Mouse (Mus musculus): ENCODE measurements around the gene Mettl22. TPM values are rescaled to one million over a fixed set of nuclear protein-coding genes. Genes with fewer than 3 reads are reported as not detected.

Mettl22 gene
- total RNA-seq (2021), result 10 to 100 TPM; 10.4 to 15.8 TPM
- long read RNA-seq, experiment 1, transcript Mettl22-201 (11 exons, 1,825 nt), result major isoform, 23 of 29 reads
- long read RNA-seq, experiment 1, partial matches to known transcripts, result 1 of 29 reads
- long read RNA-seq, experiment 1, other reads (novel, unspliced or antisense), result 4 of 29 reads
- long read RNA-seq, experiment 2, transcript Mettl22-201 (11 exons, 1,825 nt), result major isoform, 12 of 14 reads
- long read RNA-seq, experiment 2, partial matches to known transcripts, result 0 of 14 reads
- long read RNA-seq, experiment 2, other reads (novel, unspliced or antisense), result 2 of 14 reads

- DNase-seq, result peak; percentile 91 to 94
Measured at GRCm38 (mm10) chr16:8470603-8471481, at the start of gene Mettl22. Mettl22 (plus strand) TSS chr16:8470788.

DNA sequence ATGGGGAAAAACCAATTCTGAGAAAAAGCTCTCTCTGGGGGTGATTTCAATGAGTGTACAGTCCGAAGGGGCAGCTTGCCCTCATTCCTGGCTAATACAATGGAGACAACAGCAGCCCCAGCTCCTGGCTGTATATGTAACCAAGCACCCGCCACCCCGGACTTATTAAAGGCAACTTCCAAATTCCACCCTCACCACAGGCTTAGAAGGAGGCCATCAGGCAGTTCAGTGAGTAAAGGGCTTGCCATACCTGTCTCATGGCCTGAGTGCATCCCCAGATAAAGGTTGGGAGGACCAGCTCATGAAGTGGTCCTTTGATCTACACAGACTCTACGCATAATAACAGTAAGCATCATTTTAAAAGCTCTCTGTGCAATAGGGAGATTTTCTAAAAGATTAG is 49.7 kb upstream of the Mettl22 start:
- DNase-seq, result no peak

- DNase-seq, result no peak
Measured at GRCm38 (mm10) chr16:8423626-8424114, 46.9 kb upstream of the Mettl22 start.

DNA sequence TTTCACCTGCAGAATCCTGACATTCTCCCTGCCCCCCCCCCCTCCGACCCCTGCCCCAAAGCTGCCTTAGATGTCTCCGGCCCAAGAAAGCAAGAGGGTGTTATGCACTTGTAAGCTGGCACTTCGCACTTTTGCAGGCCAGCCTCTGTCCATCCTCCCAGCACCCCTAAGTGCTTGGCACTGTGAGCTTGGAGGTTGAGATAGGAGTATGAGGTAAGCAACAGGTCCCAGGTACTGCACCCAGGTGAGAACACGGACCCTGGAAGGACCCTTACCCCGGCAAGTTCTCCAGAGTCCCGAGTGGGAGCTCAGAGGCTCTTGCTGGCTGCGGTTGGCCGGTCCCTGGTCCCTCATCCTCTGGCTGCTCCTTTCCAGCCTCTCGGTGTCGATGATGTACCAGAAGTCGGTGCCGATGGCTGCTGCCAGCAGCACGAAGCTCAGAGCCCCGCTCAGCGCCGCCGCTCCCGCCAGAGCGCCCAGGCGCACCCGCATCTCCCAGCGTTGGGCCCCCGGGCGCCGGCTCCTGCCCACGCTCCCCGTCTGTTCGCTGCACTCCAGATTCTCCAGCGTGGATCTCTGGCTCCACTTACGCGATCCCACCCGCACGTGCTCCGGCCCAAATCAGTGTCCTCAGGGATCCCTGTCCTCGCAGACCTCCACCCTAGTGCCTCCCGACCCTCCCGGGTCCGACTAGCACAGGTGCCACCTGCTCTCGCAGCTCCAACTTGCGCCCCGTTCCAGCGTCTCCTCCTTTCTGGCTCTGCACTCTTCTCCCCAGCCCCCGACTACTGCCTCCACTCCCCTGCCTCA is 46.2 kb upstream of the Mettl22 start:
- DNase-seq, result peak in 1 of 2 experiments; percentile 9

DNA sequence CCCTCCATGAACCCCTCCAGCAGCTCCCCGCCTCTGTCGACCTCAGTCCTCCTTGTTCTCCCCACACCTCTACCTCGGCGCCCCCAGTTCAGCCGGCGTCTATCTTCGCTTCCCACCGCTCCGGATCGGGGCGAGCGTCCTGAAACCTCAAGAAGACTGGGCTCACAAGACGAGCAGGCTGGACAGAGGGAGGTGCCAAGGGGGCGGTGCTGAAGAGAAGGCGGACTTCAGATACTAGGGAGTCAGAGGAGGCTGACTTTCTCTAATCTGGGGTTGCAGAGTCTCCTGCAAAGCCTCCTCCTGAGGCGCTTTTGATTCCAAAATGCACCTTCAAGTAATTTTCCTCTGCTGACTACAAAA is 45.6 kb upstream of the Mettl22 start, which contains the start of gene Tmem114:
Gene Tmem114 (minus strand): TSS at position 166 of the 360 bp plus-strand sequence.
- peak; percentile 80 for DNase-seq

GRCm38 (mm10) chr16:8425736-8426135 is 44.9 kb upstream of the Mettl22 start:
- no peak for DNase-seq

- DNase-seq, result no peak
Measured at GRCm38 (mm10) chr16:8429531-8429930, 41.1 kb upstream of the Mettl22 start.

DNA sequence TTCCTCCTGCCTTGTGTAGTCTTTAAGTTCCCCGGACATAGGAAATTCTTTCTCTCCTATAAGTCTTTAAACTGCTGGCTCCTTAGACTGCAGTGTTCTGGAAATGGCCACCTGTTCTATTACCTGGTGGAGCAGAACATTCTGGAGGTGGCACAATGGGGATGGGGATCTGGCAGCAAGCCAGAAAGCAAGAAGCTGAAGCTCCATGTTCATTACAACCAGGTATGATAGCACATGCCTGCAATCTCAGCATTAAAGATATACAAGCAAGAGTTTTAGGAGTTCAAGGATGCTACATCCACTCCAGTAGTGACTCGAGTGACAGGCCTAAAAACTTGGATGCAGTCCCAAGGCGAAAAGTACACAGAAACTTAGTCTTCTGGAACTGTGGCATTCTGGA is 38.0 kb upstream of the Mettl22 start:
- DNase-seq, result no peak

DNA sequence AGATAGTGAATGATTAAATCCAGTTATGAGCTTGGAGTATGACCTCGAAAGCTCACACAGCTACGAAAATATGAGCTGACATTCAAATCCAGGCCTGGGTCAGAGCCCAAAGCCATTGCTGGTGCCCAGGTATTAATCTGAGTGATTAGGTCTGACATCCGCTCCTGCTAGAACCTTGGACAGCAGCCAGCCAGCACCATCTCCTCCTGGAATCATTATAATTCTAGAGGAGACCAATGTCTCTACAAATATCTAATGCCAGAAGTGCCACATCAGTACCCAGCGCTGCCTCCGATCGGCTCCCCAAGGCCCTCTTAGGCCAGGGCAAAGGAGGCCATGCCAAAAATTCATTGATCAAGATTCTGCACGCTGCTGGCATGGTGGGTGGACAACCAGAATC is 25.7 kb upstream of the Mettl22 start:
- DNase-seq, result peak in 1 of 2 experiments; percentile 8

GRCm38 (mm10) chr16:8446256-8446655 is 24.3 kb upstream of the Mettl22 start:
- DNase-seq, result no peak

- no peak for DNase-seq
Measured at GRCm38 (mm10) chr16:8453301-8453700, 17.3 kb upstream of the Mettl22 start.

- no peak for DNase-seq
Measured at GRCm38 (mm10) chr16:8455221-8455620, 15.4 kb upstream of the Mettl22 start.

GRCm38 (mm10) chr16:8458391-8458790 is 12.2 kb upstream of the Mettl22 start:
- DNase-seq, result no peak

GRCm38 (mm10) chr16:8459098-8459497 is 11.5 kb upstream of the Mettl22 start:
- DNase-seq, result peak; percentile 50 to 73

DNA sequence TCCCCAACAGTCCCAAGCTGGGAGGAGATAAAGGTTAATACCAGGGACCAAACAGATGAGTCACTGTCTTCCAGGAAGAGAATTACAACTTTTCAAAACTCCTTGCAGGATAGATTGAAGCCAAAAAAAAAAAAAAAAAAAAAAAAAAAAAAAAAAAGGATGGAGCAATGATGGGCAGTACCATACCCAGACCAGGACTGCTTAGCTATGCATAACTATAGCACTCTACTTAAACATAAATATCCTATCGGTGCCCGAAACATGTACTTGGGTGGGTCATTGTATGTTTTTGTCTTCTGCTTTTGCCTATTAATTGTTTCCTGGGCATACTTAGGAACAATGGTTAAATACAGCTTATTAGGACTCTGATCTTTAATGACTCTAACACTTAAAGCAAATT is 456 bp upstream of the Mettl22 start:
- no peak for DNase-seq

DNA sequence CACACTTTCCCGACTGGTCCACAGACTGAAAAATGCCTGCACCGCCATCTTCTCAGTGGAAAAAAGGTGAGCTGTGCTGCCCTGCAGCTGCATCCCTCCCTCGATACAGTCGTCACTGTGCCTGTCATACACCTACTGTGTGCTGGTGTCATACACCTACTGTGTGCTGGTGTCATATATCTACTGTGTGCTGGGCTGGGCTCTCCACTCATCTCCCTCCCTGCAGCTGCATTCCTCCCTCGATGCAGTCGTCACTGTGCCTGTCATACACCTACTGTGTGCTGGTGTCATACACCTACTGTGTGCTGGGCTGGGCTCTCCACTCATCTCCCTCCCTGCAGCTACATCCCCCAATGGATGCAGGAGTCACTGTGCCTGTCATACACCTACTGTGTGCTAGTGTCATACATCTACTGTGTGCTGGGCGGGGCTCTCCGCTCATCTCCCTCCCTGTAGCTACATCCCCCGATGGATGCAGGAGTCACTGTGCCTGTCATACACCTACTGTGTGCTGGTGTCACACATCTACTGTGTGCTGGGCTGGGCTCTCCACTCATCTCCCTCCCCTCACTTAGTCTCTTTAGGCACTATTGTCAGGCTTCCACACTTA is 16.9 kb downstream of the Mettl22 start:
- DNase-seq, result no peak

DNA sequence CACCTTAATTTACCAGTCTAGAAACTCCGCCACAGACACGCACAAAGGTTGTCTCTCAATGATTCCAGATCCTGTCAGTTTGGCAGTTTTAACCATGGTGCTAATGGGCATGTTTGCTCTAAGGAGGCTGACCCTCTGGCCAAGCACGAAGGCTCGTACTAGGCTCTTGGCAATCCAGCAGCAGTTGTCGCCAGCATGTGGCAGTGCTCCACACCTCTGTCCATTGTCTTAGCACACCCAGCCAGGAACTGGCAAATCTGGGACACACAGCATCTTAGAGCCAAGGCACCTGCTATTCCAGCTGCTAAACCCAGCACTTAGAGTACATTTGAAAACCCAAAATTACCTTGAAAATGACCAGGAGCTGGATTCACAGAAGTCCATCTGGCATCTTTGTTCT is 18.8 kb downstream of the Mettl22 start:
- no peak for DNase-seq

DNA sequence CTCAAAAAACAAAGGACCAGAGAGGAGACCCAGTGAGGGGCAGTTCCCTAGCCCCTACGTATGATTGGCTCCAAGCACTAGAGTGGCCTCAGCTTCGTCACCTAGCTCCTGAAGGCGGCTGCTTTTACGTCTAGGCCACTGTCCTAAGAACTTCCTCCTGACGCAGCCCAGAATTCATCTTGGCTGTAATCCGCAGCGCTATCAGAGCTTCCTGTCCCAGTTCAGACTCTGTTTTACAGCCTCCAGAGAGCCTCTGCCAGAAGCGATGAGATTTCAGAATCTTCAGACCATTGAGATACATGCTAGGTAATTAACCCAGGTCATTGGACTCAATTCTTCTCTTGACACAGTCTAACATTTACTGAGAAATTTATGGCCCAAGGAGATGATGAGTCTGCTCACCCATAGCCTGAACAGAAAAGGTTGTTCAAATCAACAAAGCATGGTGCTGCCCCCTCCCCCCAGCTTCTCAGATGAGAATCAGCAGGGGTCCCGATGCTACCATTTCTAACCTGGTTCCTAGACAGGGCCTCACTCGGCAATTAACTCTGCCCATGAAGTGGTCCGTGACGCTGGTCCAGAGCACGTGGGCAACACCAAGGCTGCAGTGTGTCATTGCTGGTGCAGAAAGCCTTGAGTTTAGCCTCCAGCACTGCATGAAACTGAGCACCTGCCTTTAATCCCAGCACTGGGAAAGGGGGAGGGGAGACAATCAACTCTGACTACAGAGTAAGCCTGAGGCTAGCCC is 21.3 kb downstream of the Mettl22 start:
- DNase-seq, result peak; percentile 45 to 62

- DNase-seq, result peak; percentile 69 to 75
Measured at GRCm38 (mm10) chr16:8494268-8494667, 23.7 kb downstream of the Mettl22 start.

DNA sequence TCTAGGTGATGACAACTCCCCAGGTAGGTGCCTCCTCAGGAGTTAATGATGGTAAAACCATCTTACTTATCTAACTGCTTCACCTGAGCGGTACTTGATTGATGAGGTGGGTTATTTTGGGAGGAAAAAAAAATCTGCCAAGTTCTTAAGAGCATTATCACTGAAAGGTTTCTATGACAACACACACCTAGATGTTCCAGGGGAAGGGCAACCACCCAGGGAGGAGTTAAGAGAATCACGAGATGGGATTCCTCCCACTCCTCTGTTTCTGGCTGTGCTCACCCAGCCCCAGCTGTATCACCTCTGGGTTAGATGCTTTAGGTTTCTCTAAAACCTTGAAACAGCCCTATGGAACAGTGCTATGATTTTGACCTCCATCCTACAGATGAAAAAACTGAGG is 26.4 kb downstream of the Mettl22 start:
- no peak for DNase-seq

- DNase-seq, result peak; percentile 31 to 44
Measured at GRCm38 (mm10) chr16:8504271-8504670, 33.7 kb downstream of the Mettl22 start.

All from adrenal gland, postnatal 36 days (tissue).